Mouse (Mus musculus) heart, adult 2 months (tissue): ENCODE results near the gene Hspa1l.
"Not testable (repeated sequence)": the region's sequence is repeated elsewhere in the genome, so short reads cannot be mapped to it uniquely, and the experiment has no call there.

ENCODE experiments used
- CTCF ChIP-seq: fragments of 200-600 bp; IDR thresholded peaks from 2 replicates; pipeline ENCODE4 v1.8.1; 2022; ENCODE audit warnings: antibody characterized with exemption, mild to moderate bottlenecking, moderate library complexity
- POLR2A ChIP-seq: fragments of 200-500 bp; IDR thresholded peaks from 2 replicates; pipeline ENCODE4 v1.6.1; 2011; ENCODE audit warnings: mild to moderate bottlenecking, low read depth, low read length, control low read depth; ENCODE audit not compliant: insufficient read depth

DNA sequence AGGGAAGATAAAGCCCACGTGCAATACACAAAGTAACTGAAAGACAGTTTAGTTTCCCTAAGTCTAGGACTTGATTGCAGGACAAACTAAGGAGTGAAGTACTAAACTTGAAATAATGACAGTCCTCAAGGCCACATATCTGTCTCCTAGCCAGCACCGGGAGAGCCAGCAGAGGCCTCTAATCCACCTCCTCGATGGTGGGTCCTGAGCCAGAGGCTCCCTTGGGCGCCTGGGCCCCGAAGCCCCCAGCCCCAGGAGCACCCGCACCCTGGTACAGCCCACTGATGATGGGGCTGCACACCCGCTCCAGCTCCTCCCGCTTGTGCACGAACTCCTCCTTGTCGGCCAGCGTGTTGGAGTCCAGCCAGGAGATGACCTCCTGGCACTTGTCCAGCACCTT is 2.7 kb upstream of the Hspa1l start, which contains the start of gene Gm20481:
- TF ChIP-seq POLR2A, CTCF: not testable (repeated sequence)
